Mouse (Mus musculus) liver (tissue): ENCODE measurements around the gene Kirrel2.
"Not testable (repeated sequence)": the region's sequence is repeated elsewhere in the genome, so short reads cannot be mapped to it uniquely, and the experiment has no call there.

ENCODE experiments used
- DNase-seq: peaks from one replicate; pipeline ENCODE4 v3.0.0-alpha.2; 2020; ENCODE audit warnings: mixed read lengths

Kirrel2 gene

GRCm38 (mm10) chr7:30457629-30458330, at the start of gene Kirrel2, which contains the start of gene Nphs1:
Gene Kirrel2, minus strand, starts transcription at chr7:30457690.
Gene Nphs1, plus strand, starts transcription at chr7:30458315.
- DNase-seq: no peak

- not testable (repeated sequence) for DNase-seq
Observed at GRCm38 (mm10) chr7:30501159-30501558, 43.7 kb upstream of the Kirrel2 start.

GRCm38 (mm10) chr7:30495506-30496042, 38.1 kb upstream of the Kirrel2 start:
- DNase-seq: not testable (repeated sequence)

- peak; percentile 36 for DNase-seq
Observed at GRCm38 (mm10) chr7:30493401-30493931, 36.0 kb upstream of the Kirrel2 start, which contains the start of gene Prodh2. Gene Prodh2, plus strand, starts transcription at chr7:30493622.

- DNase-seq: peak; percentile 77
Observed at GRCm38 (mm10) chr7:30492765-30493164, 35.3 kb upstream of the Kirrel2 start.

GRCm38 (mm10) chr7:30490957-30491307, 33.4 kb upstream of the Kirrel2 start:
- no peak for DNase-seq

GRCm38 (mm10) chr7:30490251-30490956, 32.9 kb upstream of the Kirrel2 start:
- peak; percentile 40 for DNase-seq

- peak; percentile 55 for DNase-seq
Observed at GRCm38 (mm10) chr7:30484250-30484649, 26.8 kb upstream of the Kirrel2 start.

GRCm38 (mm10) chr7:30477415-30478381, 20.2 kb upstream of the Kirrel2 start:
- DNase-seq: peak; percentile 31

GRCm38 (mm10) chr7:30476136-30476535, 18.6 kb upstream of the Kirrel2 start:
- DNase-seq: not testable (repeated sequence)

GRCm38 (mm10) chr7:30474999-30475398, 17.5 kb upstream of the Kirrel2 start:
- no peak for DNase-seq

GRCm38 (mm10) chr7:30472411-30472810, 14.9 kb upstream of the Kirrel2 start:
- DNase-seq: peak; percentile 60

GRCm38 (mm10) chr7:30464816-30465300, 7.4 kb upstream of the Kirrel2 start:
- DNase-seq: no peak

- no peak for DNase-seq
Observed at GRCm38 (mm10) chr7:30463996-30464395, 6.5 kb upstream of the Kirrel2 start.

- no peak for DNase-seq
Observed at GRCm38 (mm10) chr7:30463568-30463967, 6.1 kb upstream of the Kirrel2 start.

- DNase-seq: no peak
Observed at GRCm38 (mm10) chr7:30459484-30459883, 2.0 kb upstream of the Kirrel2 start.

GRCm38 (mm10) chr7:30456911-30457628, 420 bp downstream of the Kirrel2 start:
- no peak for DNase-seq

GRCm38 (mm10) chr7:30456487-30456886, 1.0 kb downstream of the Kirrel2 start:
- DNase-seq: no peak

GRCm38 (mm10) chr7:30454259-30454658, 3.2 kb downstream of the Kirrel2 start:
- no peak for DNase-seq

GRCm38 (mm10) chr7:30453766-30454165, 3.7 kb downstream of the Kirrel2 start:
- peak; percentile 76 for DNase-seq

- no peak for DNase-seq
Observed at GRCm38 (mm10) chr7:30453327-30453726, 4.2 kb downstream of the Kirrel2 start.
